Mouse (Mus musculus) adrenal gland, adult (tissue): ENCODE measurements at regions not wholly inside any gene's neighbourhood (a gene's known extent, or its start where the extent isn't known, plus 50 kb on each side); places are given as distances from the start of the nearest gene placed in this dataset.
"Not testable (repeated sequence)": the region's sequence is repeated elsewhere in the genome, so short reads cannot be mapped to it uniquely, and the experiment has no call there.

Source experiments
- DNase-seq, 2 experiments: peaks; one replicate each; pipeline ENCODE4 v3.0.0; 2022 to 2023; ENCODE audit warnings: low spot score in 1 of 2; ENCODE audit not compliant: inconsistent age in 2 of 2

DNA sequence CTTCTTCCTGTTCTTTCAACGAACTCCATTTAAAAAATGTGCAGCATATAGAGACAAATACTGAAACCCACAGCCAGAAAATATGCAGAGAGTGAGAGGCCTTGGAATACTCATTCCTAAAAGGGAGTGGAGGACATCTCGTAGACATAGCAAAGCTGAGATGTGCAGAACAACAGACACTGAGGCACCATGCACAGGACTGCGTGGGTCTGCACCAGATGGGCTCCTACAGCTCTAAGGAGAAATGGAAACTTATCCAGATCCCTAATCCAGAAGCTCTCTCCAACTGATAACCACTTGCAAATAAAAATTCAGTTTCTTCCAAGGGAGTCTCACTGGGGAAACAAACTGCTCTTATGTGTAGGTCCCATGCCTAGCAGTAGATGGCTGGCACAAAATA lies 101.6 kb downstream of the Slc25a24 start:
- no peak for DNase-seq

- DNase-seq = no peak
Measured at GRCm38 (mm10) chr3:109234275-109234674, 106.2 kb upstream of the Vav3 start.

DNA sequence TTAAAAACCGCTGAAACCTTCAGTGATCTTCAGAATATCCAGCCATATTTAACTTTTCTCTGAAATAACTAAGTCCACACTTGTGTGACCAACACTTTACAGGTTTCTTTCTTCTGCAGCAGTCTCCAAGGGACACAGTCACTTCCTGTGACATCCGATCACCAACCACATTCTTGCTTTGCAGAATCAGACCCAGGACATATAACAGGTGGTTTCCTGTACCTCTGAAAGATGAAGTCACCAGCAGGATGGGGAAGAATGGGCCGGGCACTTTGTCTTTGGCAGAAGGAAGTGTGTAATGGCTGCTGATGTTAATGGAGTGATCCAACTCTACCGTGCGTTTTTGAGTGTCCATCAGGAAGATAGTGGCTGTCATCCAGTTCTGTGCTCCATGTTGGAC lies 103.5 kb upstream of the Vav3 start:
- DNase-seq = no peak

- DNase-seq = no peak
Measured at GRCm38 (mm10) chr3:109243491-109243890, 97.0 kb upstream of the Vav3 start.

- no peak for DNase-seq
Measured at GRCm38 (mm10) chr3:109248801-109249200, 91.7 kb upstream of the Vav3 start.

DNA sequence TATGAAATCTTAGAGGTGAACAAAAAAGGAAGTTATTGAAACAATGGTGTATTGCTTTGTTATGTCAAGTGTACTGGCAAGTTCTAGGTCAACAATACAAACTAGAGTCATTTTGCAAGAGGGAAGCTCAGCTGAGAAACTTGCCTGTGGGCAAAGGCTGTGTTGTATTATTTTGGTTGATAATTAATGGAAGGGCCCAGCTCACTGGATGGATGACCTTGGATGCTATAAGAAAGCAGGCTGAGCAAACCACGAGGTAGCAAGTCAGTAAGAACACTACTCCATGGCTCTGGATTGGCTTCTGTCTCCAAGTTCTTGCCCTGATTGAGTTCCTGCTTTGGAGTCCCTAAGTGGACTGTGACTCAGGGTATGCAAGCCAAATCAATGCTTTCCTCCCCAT lies 91.1 kb upstream of the Vav3 start:
- no peak for DNase-seq

GRCm38 (mm10) chr3:109249989-109250388 lies 90.5 kb upstream of the Vav3 start:
- no peak for DNase-seq

GRCm38 (mm10) chr3:109251716-109252115 lies 88.7 kb upstream of the Vav3 start:
- DNase-seq = no peak

GRCm38 (mm10) chr3:109254001-109254630 lies 86.3 kb upstream of the Vav3 start:
- DNase-seq = peak; percentile 16 to 60

DNA sequence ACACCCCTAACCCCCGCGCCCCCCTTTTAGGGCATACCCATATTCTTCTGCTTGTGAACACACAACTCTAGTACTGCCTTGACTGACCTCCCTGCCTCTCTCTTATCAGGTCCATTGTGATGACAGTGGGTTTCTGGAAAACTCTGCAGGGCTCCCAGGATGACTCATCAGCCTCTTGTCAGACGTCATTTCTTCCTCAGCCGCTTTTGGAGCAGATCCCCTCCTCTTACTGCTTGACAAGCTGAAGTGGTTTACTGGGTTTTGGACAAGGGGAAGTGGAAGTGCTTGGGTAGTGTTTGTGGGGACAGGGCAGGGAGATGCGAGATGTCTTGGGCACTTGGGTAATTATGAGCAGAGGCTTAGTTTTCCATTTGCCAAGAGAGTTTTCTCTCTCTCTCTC lies 85.5 kb upstream of the Vav3 start:
- peak; percentile 63 to 77 for DNase-seq

DNA sequence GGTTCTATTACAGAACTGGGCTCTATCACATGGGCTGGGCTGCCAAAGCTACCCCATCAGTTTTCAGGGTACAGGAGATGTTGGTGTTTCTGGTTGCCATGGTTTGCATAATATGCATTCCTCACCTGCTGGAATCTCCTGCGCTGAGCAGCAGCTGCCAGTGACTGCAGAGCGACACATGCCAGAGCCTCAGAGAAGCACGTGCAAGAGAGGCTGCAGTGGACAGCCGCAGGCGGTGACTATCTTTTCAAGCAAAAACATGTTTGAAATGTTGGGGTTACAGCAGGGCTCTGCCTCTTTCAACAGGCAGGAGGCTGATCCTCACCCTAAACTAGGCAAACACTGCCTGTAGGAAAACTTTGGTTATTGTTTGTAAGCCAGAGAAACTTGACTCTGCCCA lies 83.7 kb upstream of the Vav3 start:
- DNase-seq = no peak

GRCm38 (mm10) chr3:109266947-109267346 lies 73.5 kb upstream of the Vav3 start:
- not testable (repeated sequence) for DNase-seq

DNA sequence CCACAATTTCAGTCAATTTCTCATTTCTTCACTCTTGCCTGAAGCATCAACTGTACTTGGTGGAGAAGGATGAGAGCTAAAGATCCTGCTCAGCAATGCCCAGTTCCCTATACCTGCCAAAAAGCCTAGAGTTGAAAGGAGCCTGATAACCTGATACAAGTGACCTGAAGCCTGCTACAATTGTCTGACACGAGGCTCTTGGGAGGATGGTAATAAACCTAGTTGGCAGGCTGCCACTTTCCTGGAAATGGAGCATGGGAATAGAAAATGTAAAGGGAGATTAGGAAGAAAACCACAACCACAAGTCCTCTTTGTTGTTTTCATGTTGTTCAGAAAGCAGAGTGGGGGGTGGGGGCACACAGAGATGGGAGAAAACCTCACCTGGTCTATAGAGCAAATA lies 69.7 kb upstream of the Vav3 start:
- no peak for DNase-seq

DNA sequence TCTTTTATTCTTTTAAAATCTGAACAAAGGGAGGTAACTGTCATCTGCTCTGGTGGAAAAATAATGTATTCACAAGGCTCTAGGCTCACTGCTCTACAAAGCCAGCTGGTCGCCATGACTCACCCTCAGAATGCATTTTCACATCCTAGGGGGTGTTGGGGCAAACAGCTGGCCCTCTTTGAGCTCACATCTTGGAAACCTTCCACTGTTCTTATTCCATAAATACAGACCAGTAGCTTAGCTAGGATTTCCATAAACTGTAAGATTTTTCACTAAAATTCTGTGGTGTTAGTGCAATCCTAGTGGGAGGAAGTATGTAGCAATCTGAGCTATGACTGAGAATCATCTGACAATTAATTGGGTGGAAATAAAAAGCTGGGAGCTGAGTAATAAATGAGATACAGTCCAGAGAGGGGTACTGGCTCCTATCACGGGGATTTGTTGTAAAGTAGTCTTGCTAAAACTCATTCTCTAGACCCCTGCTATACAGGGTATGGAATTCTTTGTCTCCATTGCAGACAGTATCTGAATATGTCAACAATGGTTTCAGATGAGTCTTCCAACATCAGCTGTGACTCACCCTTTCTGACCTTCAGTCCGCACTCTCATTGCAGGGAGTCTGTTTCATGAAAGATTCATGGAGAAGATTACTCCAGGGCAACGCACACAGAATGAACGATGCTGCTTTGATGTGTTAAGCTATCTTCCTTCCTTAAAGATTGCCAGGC lies 67.2 kb upstream of the Vav3 start:
- peak; percentile 66 to 91 for DNase-seq

- DNase-seq = no peak
Measured at GRCm38 (mm10) chr3:109273802-109274155, 66.7 kb upstream of the Vav3 start.

GRCm38 (mm10) chr3:109279086-109279485 lies 61.4 kb upstream of the Vav3 start:
- DNase-seq = no peak

GRCm38 (mm10) chr3:109286590-109286989 lies 53.9 kb upstream of the Vav3 start:
- DNase-seq = peak; percentile 66 to 79
